Mouse (Mus musculus): ENCODE measurements around the gene Sall2.
A peak's percentile ranks its signal among the peaks of the same experiment; 100 is the strongest.
"Not testable (repeated sequence)": the region's sequence is repeated elsewhere in the genome, so short reads cannot be mapped to it uniquely, and the experiment has no call there.

The Sall2 gene

DNA sequence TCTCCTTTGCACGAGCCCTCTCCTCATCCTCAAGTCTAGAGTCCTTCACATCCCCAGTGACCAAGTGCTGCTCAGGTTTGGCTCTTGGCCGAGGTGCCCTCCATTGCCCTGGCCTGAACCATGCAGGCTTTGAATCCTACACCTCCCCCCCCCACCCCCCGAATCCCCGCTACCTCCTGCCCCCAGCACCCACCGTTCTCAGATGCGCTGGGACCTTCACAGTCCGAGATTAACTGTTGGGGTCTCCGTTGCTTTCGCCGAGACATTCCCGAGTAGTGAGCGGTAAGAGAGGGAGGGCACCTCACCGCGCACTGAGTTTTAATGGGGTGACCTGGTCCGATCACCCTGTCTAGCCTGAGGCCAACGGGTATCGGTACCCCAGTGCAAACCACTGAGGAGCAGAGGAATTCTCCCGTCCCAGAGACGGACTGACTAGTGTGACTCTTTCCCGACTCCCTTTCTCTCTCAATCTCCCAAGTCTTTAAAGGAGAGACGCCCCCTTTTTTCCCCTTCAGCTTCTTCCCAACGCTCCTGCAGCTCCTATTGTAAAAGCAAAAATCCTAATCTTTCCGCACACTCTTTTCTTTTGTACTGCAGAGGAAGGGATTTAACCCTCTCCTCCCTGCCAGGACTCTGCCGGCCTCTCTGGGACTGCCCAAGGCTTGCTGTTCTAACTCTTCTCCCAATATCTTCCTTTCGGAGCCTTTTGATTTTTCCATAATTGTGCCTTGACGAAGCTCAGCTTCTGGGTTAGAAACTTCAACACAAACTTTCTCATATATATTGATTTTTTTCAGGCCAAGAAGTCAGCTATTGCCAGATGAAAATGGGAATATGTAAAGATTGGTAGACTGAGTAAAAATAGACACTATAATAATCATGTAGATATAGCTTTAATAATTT, at the start of gene Sall2:
Sall2 (minus strand) TSS at position 853 of the 903 bp plus-strand sequence.
- no peak for DNase-seq (ENCODE audit: low spot score)

DNA sequence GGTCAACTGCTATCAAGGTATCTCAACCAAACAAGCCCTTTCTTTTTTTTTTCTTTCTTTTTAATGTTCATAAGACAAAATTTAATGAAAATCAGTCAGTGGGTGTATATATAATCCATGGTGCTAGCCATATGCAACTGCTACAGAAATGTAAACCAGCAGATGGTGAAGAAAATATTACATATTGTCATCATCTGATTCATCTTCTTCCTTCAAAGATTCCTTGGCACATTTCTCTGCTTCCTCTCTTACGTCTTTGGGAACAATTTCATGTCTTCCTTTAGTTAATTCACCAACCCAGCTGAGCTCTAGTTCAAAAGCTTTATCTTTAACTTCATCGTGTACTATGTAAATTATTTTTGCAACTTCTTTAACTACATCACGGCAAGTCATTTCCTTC, 40.2 kb upstream of the Sall2 start:
- no peak for DNase-seq (ENCODE audit: low spot score)

DNA sequence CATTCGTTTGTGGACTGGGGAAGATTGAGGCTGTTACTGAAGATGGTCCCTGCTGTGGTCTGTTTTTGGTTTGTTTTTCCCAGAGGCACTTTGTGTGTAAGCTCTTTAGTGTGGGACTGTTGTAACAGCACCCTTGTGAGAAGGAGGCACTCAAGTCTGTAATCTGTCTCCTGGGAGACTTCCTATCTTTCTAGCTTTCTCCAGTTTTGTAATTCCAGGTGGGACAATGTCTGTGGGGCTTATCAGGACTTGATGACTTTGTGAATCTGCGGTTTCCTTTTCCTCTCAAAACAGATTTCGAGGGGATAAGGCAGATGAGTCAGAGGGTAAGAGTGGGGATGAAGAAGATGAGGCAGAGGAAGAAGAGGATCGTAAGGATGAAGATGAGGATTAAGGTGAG, 27.7 kb upstream of the Sall2 start, which contains the start of gene Olfr1513:
Olfr1513 (minus strand) TSS at position 101 of the 400 bp plus-strand sequence.
- no peak for DNase-seq (ENCODE audit: low spot score)

GRCm38 (mm10) chr14:52339512-52339852, 10.9 kb upstream of the Sall2 start:
- no peak for DNase-seq (ENCODE audit: low spot score)

DNA sequence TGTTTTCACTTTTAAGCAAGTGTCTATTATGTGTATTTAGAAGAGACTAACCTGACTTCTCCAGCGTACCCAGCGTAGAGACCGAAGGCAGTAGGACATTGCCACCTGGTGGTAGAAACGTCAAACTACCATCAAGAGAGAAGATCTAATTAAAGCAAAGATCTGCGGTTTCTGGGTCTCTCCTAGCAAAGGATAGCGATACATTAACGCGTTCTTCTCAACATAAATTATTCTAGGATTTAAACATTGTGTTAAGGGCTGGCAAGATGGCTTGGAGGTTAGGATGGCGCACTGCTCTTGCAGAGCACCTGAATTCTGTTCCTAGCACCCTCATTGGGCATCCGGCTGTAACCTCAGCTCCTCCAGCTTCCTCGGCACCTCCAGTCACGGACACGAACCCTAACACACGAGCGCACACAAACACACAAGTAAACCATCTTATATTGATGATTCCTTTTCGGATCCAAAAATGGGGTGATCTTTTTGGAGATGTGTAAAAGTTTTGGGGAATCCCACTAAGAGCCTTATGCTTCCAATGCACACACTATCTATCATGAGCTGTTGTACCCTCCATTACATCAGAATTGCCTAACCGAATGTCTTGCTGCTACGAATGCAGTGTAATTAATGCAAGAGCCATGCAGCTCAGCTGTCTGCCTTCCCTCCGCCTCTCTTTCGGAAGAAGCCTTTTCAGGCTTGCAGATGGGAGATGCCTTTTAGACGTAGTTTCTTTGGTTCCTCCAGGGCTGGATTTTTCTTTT, 10.4 kb upstream of the Sall2 start:
- DNase-seq (ENCODE audit: low spot score): peak; percentile 68

DNA sequence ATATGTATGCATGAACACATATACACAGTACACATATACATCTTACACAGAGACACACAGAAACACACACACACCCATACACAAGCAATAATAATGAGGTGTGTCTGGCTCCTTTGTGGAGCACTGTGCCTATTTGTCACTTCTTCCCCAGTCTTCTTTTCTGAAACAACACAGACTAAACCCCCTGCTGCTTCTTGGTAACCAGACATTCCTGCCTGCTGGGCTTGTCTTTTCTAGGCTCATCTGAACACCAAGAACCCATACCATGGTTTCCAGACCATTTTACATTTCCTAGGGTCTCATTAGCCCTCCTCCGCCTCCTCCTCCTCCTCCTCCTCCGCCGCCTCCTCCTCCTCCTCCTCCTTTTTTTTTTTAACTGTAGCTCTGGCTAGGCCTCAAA, 3.6 kb upstream of the Sall2 start:
- no peak for DNase-seq (ENCODE audit: low spot score)

GRCm38 (mm10) chr14:52331069-52331750, 2.6 kb upstream of the Sall2 start:
- no peak for DNase-seq (ENCODE audit: low spot score)

- DNase-seq (ENCODE audit: low spot score): no peak
Measured at GRCm38 (mm10) chr14:52327375-52327901, 1.1 kb downstream of the Sall2 start.

- DNase-seq (ENCODE audit: low spot score): no peak
Measured at GRCm38 (mm10) chr14:52325890-52326289, 2.7 kb downstream of the Sall2 start.

GRCm38 (mm10) chr14:52319361-52319760, 9.2 kb downstream of the Sall2 start:
- no peak for DNase-seq (ENCODE audit: low spot score)

DNA sequence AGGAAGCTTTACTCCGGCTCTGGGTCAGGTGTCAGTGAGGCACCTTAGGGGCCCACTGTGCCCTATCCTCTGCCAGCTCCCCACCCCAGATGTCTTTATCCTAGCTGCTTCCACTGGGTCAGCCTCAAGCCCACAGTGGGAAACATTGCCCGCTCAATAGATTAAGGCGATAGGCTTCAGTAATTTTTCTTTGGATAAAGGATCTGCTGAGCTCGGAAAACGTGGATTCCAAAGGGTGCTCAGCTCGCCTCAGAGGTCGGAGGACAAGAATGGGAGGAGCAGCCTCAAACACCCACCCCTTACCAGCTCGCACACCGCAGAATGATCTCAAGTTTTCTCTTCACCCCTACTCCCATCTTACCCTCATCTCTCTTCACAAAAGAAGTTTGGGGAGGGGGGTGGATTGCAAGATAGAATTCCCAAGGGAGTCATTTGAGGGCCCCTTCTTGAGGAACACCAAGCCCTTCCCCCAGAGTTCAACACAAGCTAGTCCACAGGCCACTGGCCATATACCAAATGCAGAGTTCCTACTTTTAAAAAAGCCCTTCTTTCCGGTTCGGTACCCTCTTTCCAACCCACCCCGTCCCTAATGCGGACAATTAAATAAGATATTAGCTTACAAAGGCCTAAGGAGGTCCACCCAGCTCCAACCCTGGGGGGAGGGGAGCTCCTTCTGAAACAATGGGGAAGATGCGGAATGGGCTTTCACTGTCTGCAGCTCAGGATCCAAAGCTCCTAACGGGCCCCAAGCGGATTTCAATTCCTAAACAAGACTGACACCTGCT, 11.9 kb downstream of the Sall2 start:
- DNase-seq (ENCODE audit: low spot score): no peak

GRCm38 (mm10) chr14:52315792-52316440, 12.6 kb downstream of the Sall2 start:
- peak; percentile 48 for DNase-seq (ENCODE audit: low spot score)

- DNase-seq (ENCODE audit: low spot score): no peak
Measured at GRCm38 (mm10) chr14:52315283-52315780, 13.2 kb downstream of the Sall2 start.

GRCm38 (mm10) chr14:52314808-52315150, 13.8 kb downstream of the Sall2 start:
- no peak for DNase-seq (ENCODE audit: low spot score)

DNA sequence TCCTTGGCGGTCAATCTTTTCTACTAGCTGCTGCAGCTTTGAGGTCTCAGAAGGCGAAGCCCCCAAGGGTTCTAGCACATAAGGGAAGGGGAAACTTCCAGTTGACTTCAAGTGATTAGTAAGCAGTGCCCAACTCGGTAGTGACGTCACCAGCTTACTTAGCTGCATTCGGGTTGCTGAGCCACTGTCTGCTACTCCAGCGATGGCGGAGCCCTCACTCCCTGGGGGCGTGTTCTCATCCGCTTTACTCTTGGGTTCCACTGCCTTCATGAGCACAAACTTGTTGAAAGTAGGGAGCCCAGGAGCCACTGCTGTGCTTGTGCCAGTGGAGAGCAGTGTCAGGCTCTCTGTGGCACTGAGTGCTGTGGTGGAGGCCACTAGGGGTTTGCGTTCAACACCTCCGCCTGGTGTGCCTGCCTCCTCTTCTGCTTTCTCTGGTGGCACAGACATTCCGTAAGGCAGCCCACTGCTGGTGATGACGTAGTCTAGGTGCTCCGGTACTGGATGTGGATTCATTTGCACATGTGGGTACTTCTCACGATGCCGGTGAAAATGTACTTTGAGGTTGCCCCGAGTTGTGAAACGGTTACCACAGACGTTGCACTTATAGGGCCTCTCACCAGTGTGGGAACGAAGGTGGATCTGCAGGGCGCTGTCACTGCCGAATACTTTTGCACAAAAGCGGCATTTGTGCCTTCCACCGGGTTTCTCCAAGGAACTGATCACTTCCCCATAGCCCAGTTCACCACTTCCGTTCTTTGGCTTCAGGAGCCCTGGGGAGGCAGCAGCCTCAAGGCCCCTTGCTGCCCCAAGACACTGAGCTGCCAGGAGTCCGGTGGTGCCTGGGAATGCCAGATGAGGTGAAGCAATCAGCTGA, 14.4 kb downstream of the Sall2 start:
- no peak for DNase-seq (ENCODE audit: low spot score)

DNA sequence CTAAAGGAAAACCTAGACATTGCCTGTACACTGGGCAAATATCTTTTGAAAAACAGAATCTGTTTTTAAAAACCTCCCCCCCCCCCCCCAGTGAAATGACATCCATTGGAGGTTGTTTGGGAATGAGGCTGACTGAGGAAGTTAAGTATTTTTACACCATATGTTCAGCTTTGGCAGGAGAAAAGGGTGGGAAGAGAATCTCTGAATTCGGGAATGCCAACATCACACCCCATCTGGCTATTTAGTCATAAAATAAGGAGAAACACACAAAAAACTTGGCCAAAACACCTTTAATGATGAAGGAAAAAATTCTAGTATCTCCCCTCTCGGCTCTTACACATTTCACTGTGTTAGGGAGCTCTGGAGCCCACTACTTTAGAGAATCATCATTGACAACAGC, 17.7 kb downstream of the Sall2 start:
- DNase-seq (ENCODE audit: low spot score): no peak

GRCm38 (mm10) chr14:52310343-52310742, 18.2 kb downstream of the Sall2 start:
- DNase-seq (ENCODE audit: low spot score): not testable (repeated sequence)

DNA sequence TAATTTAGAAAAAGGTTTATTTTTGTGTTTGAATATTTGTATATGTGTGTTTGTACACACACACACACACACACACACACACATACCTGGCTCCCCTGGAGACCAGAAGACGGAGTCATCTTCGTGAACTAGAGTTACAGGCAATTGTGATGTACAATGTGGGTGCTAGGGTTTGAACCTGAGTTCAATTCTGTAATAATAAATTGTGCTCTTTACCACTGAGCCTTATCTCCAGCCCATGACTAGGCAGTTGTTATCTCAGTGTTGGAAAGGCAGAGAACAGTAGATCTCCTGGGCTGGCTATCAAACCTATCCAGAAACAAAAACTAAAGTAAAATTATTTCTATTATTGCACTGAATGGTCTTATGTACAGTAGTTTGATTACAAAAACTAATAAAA, 22.5 kb downstream of the Sall2 start:
- DNase-seq (ENCODE audit: low spot score): no peak

GRCm38 (mm10) chr14:52304644-52305271, 23.8 kb downstream of the Sall2 start, which contains the start of gene Mettl3:
Gene Mettl3, minus strand, starts transcription at chr14:52305128.
- peak; percentile 95 for DNase-seq (ENCODE audit: low spot score)
